Mouse (Mus musculus) thymus, adult 2 months (tissue): ENCODE results near the gene Ccdc88c. TPM values are rescaled to one million over a fixed set of nuclear protein-coding genes. Genes with fewer than 3 reads are reported as not detected.
"Not testable (repeated sequence)": the region's sequence is repeated elsewhere in the genome, so short reads cannot be mapped to it uniquely, and the experiment has no call there.

Experiments
- DNase-seq: peaks from one replicate; pipeline ENCODE4 v3.0.0; 2021
- H3K27ac ChIP-seq: fragments of 200-500 bp; 2 replicates; pipeline ENCODE4 v1.5.1; 2012; ENCODE audit warnings: low read length, control low read depth; ENCODE audit not compliant: control insufficient read depth, insufficient read depth
- H3K27me3 ChIP-seq: fragments of 200-500 bp; 2 replicates; pipeline ENCODE4 v1.6.1; 2012; ENCODE audit warnings: mild to moderate bottlenecking, low read length, moderate library complexity, mixed read lengths; ENCODE audit not compliant: control insufficient read depth, insufficient read depth
- H3K36me3 ChIP-seq: fragments of 200-500 bp; 2 replicates; pipeline ENCODE4 v1.6.1; 2012; ENCODE audit warnings: mild to moderate bottlenecking, low read length, moderate library complexity; ENCODE audit not compliant: control insufficient read depth, insufficient read depth
- H3K4me1 ChIP-seq: fragments of 200-500 bp; replicated peaks from 2 replicates; pipeline ENCODE4 v1.6.1; 2012; ENCODE audit warnings: low read length; ENCODE audit not compliant: control insufficient read depth, insufficient read depth
- H3K4me3 ChIP-seq: fragments of 200-500 bp; 2 replicates; pipeline ENCODE4 v1.5.1; 2012; ENCODE audit warnings: mild to moderate bottlenecking, low read length, control low read depth, moderate library complexity; ENCODE audit not compliant: control insufficient read depth, insufficient read depth
- CTCF ChIP-seq: fragments of 200-500 bp; IDR thresholded peaks from 2 replicates; pipeline ENCODE4 v1.5.1; 2012; ENCODE audit warnings: mild to moderate bottlenecking, control low read depth, low read length, moderate library complexity, borderline replicate concordance; ENCODE audit not compliant: control insufficient read depth, poor library complexity, insufficient read depth; ENCODE audit errors: extremely low read depth
- POLR2A ChIP-seq: fragments of 200-500 bp; IDR thresholded peaks from 2 replicates; pipeline ENCODE4 v1.6.1; 2012; ENCODE audit warnings: mild to moderate bottlenecking, low read length, control low read depth, moderate library complexity; ENCODE audit not compliant: control insufficient read depth, poor library complexity, insufficient read depth; ENCODE audit errors: extremely low read depth
- WGBS: fragments of 180-500 bp; shearing (Covaris S2); methylation state at CpG from one replicate; pipeline ENCODE4 v1.1.7; 2018; 5-methylcytosine and 5-hydroxymethylcytosine counted together
- polyA plus RNA-seq: library from polyadenylated mRNA; depleted of rRNA; stranded (reverse); fragments of >200 nt; gene quantifications from 2 replicates; pipeline ENCODE4 v1.2.3, GENCODE M21; 2012

Ccdc88c gene
- polyA plus RNA-seq, 1 experiment = 75.0 TPM

DNA sequence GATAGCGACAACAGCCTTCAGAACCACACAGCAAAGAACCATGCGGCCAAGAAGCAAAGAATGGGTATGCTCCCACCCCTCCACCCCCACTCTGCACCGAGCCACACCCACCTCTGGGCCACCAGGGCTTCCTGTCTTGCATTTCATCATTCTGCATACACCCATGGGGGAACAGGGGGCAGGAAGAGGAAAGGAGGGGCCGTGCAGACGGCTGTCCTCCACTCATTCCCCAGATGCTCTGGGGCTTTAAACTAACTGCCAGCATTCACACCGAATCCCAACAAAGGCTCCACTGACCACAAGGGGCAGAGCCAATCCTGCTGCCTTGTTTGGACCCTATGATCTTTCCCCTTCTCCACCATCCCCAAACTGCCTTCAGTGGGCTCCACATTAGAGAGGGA lies 10.9 kb downstream of the Ccdc88c start:
- DNase-seq = peak; percentile 82
- no peaks in the 10 kb centered on the region for H3K36me3 ChIP-seq
- peak overlapping the region; percentile 96 for H3K27ac ChIP-seq
- H3K4me3 ChIP-seq = peak overlapping the region; percentile 43
- H3K27me3 ChIP-seq = no peaks in the 10 kb centered on the region
- WGBS = under 1% methylated on average over 6 of the region's 6 CpGs
- peaks cover 61% of the 10 kb centered on the region for H3K4me1 ChIP-seq
- TF ChIP-seq CTCF (peak; percentile 50; the same call in 1 of the 2 replicates), POLR2A (peak; percentile 55; the same call in 1 of the 2 replicates)

DNA sequence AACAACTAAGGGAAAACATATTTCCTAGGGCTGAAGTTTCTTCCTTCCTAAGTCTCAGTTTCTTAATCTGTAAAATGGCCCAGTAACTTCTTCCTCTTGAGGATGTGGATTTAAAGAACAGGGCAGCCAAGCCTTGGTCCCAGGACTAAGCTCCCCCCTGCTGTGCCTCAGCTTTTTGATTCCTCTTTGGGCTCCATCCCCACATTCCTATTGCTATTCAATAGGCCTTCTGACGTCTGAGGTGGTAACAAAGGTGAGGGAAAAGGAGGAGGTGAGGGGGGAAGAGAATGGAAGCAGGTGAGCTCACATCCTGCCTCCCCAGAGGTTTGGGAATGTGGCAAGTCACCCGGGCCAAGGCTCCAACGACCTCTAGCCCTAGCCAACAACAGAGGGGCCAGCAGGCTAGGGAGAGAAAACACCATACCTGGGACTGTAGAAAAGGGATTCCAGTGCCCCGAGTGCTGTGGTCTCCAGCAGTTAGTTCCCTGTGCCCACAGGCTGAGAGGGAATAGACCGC lies 12.4 kb downstream of the Ccdc88c start:
- H3K27ac ChIP-seq = peak overlapping the region; percentile 96
- no peak for DNase-seq
- no peaks in the 10 kb centered on the region for H3K27me3 ChIP-seq
- no peaks in the 10 kb centered on the region for H3K36me3 ChIP-seq
- peaks cover 73% of the 10 kb centered on the region for H3K4me1 ChIP-seq
- 58% methylated on average over 5 of the region's 5 CpGs for WGBS
- H3K4me3 ChIP-seq = no peak overlapping the region
- TF ChIP-seq CTCF (no peak), POLR2A (no peak)

DNA sequence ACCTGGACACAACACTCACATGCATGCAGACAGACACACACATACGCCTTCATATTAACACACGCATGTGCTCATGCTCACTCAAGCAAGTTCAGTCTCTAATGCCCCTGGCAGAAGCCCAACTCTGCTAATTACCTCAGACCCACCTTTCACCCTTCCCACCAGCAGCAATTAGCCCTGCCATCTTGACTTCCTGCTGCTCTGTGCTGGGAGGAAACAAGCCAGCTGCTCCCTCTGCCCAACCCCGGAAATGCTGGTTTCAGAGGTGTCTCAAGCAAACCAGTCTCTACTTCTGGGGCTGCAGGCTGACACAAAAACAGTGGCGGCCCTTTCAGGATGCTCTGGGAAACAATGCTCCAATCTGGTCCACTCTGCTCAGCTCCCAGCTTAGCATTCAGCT lies 12.9 kb downstream of the Ccdc88c start:
- TF ChIP-seq CTCF (no peak), POLR2A (peak; percentile 71)
- H3K27ac ChIP-seq = peak overlapping the region; percentile 96
- no peaks in the 10 kb centered on the region for H3K27me3 ChIP-seq
- peak; percentile 82 for DNase-seq
- H3K4me3 ChIP-seq = peak overlapping the region; percentile 29
- WGBS = 4% methylated on average over 4 of the region's 4 CpGs
- no peaks in the 10 kb centered on the region for H3K36me3 ChIP-seq
- peaks cover 73% of the 10 kb centered on the region for H3K4me1 ChIP-seq

DNA sequence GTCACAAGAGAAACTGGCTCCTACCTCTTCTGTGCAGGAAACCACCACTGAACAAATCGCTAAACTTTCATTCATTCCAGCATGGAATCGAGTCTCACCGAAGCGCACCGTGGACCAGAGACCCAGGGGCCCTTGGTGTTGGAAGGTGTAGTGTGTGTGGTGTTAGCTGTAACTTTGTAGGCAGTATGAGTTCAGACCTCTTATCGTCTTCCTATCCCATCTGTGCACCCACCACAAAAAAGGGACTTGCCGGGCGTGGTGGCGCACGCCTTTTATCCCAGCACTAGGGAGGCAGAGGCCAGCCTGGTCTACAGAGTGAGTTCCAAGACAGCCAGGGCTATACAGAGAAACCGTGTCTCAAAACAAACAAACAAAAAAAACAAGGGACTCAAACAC lies 13.7 kb downstream of the Ccdc88c start:
- WGBS = 18% methylated on average over 11 of the region's 11 CpGs
- H3K27me3 ChIP-seq = no peaks in the 10 kb centered on the region
- H3K4me1 ChIP-seq = peaks cover 73% of the 10 kb centered on the region
- peak overlapping the region; percentile 96 for H3K27ac ChIP-seq
- TF ChIP-seq POLR2A (no peak), CTCF (no peak)
- DNase-seq = no peak
- no peaks in the 10 kb centered on the region for H3K36me3 ChIP-seq
- peak overlapping the region; percentile 29 for H3K4me3 ChIP-seq

DNA sequence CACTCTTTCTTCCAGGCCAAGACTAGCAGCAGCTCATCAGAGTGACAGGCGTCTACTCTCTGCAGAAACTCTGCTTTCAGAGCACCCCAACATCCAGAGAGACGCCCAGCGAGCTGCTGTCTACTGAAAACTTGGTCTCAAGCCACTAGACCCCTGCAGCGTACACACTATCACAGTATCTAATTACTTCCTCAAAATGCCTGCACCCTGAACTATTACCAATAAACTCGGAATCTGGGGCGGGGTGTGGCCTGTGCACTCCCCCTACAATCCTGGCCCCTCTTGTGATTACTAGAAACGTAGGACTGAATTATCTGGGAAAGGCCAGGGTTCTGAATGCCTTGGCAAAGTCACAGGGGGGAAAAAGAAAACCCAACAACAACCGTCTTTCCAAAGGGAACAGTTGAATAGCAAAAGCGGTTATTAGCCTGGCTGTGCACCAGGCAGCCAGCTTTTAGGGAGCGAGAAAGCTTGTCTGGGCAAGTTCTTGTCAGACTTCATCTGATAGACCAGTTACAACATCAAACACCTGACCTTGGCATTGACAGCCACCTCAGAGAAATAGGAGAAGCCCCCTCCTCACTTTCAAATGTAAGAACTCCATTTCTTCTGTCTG lies 14.2 kb downstream of the Ccdc88c start:
- no peaks in the 10 kb centered on the region for H3K36me3 ChIP-seq
- TF ChIP-seq CTCF = no peak
- no peak for TF ChIP-seq POLR2A
- no peak for DNase-seq
- peaks cover 75% of the 10 kb centered on the region for H3K4me1 ChIP-seq
- no peak overlapping the region for H3K4me3 ChIP-seq
- 76% methylated on average over 10 of the region's 10 CpGs for WGBS
- no peaks in the 10 kb centered on the region for H3K27me3 ChIP-seq
- peak overlapping the region; percentile 13; the same call in 1 of the 2 replicates for H3K27ac ChIP-seq

DNA sequence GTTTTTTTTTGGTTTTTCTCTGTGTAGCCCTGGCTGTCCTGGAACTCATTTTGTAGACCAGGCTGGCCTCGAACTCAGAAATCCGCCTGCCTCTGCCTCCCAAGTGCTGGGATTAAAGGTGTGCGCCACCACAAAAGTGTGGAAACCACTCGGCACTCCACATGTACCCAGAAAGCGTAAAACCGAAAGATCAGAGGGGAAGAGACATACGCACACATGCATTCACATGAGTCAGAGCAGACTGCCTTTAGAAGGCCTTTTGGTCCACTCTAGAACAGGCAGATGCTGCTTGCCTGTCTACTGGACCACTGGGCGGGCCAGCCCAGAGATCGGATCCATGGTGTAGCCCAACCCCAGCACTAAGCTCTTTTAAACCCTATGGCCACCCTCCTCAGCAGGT lies 15.2 kb downstream of the Ccdc88c start:
- H3K4me3 ChIP-seq, H3K27me3 ChIP-seq, H3K27ac ChIP-seq, DNase-seq, H3K36me3 ChIP-seq: not testable (repeated sequence)
- peaks cover 78% of the 10 kb centered on the region for H3K4me1 ChIP-seq
- 88% methylated on average over 9 of the region's 9 CpGs for WGBS

DNA sequence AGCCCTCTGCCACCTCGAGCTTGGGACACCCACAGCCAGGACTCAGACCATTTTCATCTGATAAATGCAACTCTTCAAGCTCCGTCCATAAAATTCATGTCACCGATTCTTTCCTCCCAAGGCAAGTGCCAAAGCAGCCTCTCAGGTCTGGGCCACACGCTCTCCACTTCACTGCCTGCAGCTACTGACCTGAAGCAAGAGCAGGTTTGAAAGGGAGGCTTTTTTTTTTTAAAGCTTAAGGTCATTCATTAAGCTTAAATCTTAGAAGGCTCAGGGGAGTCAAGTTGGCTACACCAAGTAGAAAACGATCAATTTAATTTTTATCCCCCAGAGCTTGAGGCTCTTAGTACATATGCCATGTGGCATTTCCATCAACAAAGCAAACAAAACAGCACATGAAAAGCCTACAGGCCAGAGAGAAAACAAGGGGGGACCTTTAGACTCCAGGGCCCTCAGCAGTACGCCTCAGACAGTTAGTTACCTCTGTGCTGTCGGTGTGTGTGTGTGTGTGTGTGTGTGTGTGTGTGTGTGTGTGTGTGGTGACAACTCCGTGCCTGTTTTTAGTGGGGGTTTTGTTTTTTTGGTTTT lies 15.7 kb downstream of the Ccdc88c start:
- no peak overlapping the region for H3K4me3 ChIP-seq
- no peaks in the 10 kb centered on the region for H3K36me3 ChIP-seq
- no peak for DNase-seq
- TF ChIP-seq POLR2A (no peak), CTCF (no peak)
- no peak overlapping the region for H3K27ac ChIP-seq
- WGBS = 82% methylated on average over 8 of the region's 8 CpGs
- H3K27me3 ChIP-seq = no peaks in the 10 kb centered on the region
- peaks cover 79% of the 10 kb centered on the region for H3K4me1 ChIP-seq
